Mouse (Mus musculus): ENCODE results near the gene Ccna1.

The Ccna1 gene

GRCm38 (mm10) chr3:55065738-55066665 is 10.7 kb upstream of the Ccna1 start:
- DNase-seq (ENCODE audit: extremely low spot score), result no peak

DNA sequence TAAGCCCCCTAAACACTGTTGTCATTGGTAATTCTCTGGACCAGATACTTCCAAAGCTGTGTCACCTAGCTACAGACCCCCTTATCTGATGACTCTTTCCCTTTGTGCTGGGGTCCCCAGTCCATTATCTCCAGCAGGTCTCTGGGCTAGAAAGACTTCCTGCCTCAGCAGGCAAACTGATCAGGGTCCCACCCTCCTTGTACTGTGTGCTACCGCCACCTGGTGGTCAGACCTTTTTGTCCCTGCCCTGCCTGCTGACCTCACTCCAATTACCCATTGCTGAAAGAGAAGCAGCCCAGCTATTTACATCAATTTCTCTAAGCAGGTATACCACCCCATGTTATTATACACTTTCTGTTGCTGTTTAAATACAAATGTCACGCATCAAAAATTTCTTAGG is 9.1 kb upstream of the Ccna1 start:
- DNase-seq (ENCODE audit: extremely low spot score), result peak; percentile 79

GRCm38 (mm10) chr3:55062653-55063052 is 7.4 kb upstream of the Ccna1 start:
- DNase-seq (ENCODE audit: extremely low spot score), result no peak

GRCm38 (mm10) chr3:55056376-55056775 is 1.1 kb upstream of the Ccna1 start:
- no peak for DNase-seq (ENCODE audit: extremely low spot score)

GRCm38 (mm10) chr3:55055747-55056120 is 433 bp upstream of the Ccna1 start:
- DNase-seq (ENCODE audit: extremely low spot score), result no peak

DNA sequence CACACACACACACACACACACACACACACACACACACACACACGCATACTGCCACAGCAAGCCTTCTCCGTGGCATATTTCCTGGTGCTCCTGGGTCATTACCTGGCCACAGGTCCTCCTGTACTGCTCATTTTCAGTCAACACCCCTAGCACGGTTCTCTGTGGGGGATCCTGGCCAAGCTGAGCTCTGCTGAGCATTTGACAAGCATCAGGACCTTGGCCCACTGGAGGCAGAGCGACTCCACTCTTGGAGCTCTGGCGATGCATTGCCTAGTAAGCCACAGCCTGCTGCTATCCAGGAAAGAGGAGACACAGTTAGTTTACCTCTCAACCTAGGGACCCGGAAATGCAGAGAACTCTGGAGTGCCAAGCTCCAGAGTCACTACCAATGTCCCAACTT is 1.1 kb downstream of the Ccna1 start:
- DNase-seq (ENCODE audit: extremely low spot score), result no peak

GRCm38 (mm10) chr3:55044601-55045370 is 10.5 kb downstream of the Ccna1 start:
- no peak for DNase-seq (ENCODE audit: extremely low spot score)

GRCm38 (mm10) chr3:55037608-55038007 is 17.7 kb downstream of the Ccna1 start:
- DNase-seq (ENCODE audit: extremely low spot score), result no peak

DNA sequence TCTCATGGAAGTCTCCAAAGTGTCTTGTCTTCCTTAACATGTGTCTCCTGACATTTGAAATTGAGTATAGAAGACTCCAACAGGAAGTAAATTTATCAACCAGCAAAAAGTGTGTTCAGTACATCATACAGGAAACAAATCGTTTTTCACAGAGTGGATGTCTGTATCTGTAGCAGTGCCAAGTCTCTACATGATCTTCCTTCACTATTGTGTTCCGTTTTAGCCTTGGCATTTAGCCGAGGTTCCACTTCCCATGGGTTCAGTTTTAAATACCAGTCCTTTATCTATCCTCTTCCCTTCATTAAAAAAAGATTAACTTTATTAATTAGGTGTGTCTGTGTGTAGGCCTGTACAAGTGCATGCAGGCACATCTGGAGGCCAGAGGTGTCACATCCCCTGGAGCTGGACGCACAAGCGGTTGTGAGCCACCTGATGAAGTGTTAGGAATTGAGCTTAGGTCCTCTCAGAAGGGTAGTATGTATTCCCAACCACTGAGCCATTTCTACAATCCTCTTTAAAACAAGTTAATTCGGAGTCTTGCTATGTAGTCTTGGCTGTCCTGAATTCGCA is 27.9 kb downstream of the Ccna1 start:
- DNase-seq (ENCODE audit: extremely low spot score), result no peak

DNA sequence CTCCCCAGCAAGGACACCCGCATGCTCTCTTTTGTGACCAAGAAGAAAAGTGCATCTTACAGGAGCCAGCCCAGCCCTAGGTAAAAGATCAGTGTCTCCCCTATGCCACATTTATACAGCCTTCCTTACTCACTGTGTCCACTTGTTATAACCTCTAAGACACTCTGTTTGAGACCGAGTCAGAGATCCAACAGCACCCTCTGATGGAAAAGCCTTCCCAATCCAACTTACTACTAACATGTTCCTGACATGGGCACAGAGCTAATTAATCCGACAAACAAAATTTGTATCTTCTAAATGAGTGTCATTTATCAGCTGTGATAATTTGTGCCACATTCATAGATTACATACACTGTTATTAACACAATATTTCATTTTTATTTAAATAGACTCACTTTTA is 29.8 kb downstream of the Ccna1 start:
- DNase-seq (ENCODE audit: extremely low spot score), result no peak

GRCm38 (mm10) chr3:55023347-55023746 is 32.0 kb downstream of the Ccna1 start:
- no peak for DNase-seq (ENCODE audit: extremely low spot score)

DNA sequence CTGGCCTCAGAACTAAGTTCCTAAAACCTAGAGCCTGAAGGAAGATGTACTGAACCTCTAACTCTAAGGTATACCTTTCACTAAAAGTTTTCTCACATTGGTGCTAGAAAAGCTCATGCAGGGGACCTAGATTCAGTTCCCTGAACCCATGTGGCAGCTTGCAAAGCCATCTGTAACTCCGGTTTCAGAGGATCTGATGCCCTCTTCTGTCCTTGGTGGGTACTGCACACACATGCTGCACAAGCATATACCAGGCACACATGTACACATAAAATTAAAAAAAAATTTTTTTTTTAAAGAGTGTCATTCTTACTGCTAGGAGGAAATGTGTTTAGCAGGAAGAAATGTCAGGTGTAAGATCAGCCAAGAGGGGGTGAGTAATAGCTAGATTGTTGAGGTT is 33.1 kb downstream of the Ccna1 start:
- DNase-seq (ENCODE audit: extremely low spot score), result no peak

DNA sequence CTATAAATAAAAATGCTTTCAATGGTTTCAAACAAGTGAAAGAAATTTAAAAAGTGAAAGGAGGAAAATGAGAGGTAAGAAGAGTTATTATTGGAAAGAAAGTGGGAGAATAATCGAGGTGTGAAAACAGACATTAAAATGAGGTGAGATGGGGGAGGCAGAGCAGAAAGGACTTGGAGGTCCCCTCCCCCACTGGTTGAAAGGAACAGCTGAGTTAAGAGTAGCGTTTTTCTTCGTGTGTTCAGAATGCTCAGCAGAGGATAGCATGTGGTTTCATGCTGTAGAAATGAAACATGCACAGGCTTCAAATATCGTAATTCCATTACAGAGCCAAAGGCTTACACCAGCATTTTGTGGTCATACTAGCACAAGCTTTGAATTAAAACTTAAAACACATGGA is 42.8 kb downstream of the Ccna1 start:
- no peak for DNase-seq (ENCODE audit: extremely low spot score)

- DNase-seq (ENCODE audit: extremely low spot score), result peak; percentile 28
Observed at GRCm38 (mm10) chr3:55011681-55012080, 43.6 kb downstream of the Ccna1 start.

- no peak for DNase-seq (ENCODE audit: extremely low spot score)
Observed at GRCm38 (mm10) chr3:55008965-55009741, 46.1 kb downstream of the Ccna1 start.

- DNase-seq (ENCODE audit: extremely low spot score), result no peak
Observed at GRCm38 (mm10) chr3:55004036-55004435, 51.3 kb downstream of the Ccna1 start.

DNA sequence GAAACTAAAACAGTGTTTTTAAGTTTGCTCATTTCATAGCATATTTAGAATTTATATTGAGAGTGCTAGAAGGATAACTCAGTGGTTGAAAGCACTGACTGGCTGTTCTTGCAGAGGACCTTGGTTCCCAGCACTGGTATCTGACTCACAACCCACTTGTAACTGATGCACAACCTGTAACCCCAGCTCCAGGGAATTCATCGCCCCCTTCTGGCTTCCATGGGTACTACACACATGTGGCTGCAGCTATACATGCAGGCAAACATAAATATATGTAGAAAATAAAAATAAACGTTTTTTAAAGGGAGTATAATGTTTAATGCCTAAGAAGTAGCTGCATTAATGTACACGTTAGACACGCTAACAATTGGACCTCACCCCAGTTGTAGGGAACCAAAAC is 53.6 kb downstream of the Ccna1 start:
- no peak for DNase-seq (ENCODE audit: extremely low spot score)

Data from embryo, embryonic 9.5 days (tissue).